Mouse (Mus musculus) ES-E14 (cell line): ENCODE data around the gene Nacc2.

Source experiments
- CHD2 ChIP-seq: IDR thresholded peaks from 2 replicates; pipeline ENCODE4 v1.6.1; 2014; ENCODE audit warnings: mild to moderate bottlenecking, low read depth, low read length, inconsistent platforms
- HCFC1 ChIP-seq: IDR thresholded peaks from 2 replicates; pipeline ENCODE4 v1.6.1; 2012; ENCODE audit warnings: low read length, inconsistent platforms, borderline replicate concordance; ENCODE audit not compliant: insufficient read depth
- MAFK ChIP-seq: IDR thresholded peaks from 2 replicates; pipeline ENCODE4 v1.6.1; 2014; ENCODE audit warnings: mild to moderate bottlenecking, low read depth, low read length, inconsistent platforms; ENCODE audit not compliant: insufficient read depth
- ZC3H11A ChIP-seq: IDR thresholded peaks from 2 replicates; pipeline ENCODE4 v1.6.1; 2012; ENCODE audit warnings: low read depth, mild to moderate bottlenecking, inconsistent platforms, low read length, borderline replicate concordance
- ZNF384 ChIP-seq: IDR thresholded peaks from 2 replicates; pipeline ENCODE4 v1.6.1; 2012; ENCODE audit warnings: low read depth, low read length, inconsistent platforms

DNA sequence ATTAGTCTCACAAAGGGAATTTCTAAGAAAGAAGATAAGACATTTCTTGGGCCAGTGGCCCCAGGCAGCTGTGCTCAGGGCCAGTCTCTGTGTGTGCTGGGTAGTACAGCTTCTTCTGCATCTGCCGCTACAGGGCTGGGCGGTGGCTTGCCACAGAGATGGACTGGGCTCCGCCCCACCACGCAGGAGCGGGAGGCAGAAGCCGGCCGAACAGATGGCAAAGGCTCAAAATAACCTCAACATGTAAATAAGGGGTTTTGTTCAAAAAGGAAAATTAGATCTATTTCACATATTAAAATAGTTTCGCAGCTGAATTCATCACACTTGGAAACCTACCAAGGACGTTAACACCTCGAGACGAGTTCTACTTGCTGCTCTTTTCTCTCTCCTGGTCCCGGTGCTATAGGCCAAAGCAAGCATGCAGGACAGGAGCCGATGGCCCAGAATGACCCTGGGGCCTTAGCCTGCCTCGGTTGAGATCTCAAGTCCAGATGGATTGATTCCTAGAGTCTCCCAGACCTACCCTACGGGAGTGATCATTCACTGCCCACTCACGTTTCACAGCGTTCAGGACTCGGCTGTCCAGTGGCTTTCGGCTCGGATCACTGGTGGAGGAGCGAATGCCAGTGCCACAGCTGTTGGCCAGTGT, 61.9 kb downstream of the Nacc2 start:
- TF ChIP-seq HCFC1 (no peak), ZC3H11A (no peak), CHD2 (no peak), MAFK (no peak), ZNF384 (no peak)
